Mouse (Mus musculus) thymus, postnatal 10 days (tissue): Measurements from ENCODE around the gene Bscl2.
A peak's percentile ranks its signal among the peaks of the same experiment; 100 is the strongest.
"Not testable (repeated sequence)": the region's sequence is repeated elsewhere in the genome, so short reads cannot be mapped to it uniquely, and the experiment has no call there.

Experiments
- DNase-seq, 2 experiments: peaks; one replicate each; pipeline ENCODE4 v3.0.0; 2021; ENCODE audit warnings: low spot score in 2 of 2

The Bscl2 gene

GRCm38 (mm10) chr19:8830664-8831063 lies 6.6 kb upstream of the Bscl2 start:
- no peak for DNase-seq

- no peak for DNase-seq
These were observed 6.0 kb upstream of the Bscl2 start for GRCm38 (mm10) chr19:8831262-8831661.

GRCm38 (mm10) chr19:8832971-8833370 lies 4.3 kb upstream of the Bscl2 start:
- no peak for DNase-seq

- not testable (repeated sequence) for DNase-seq
These were observed 940 bp upstream of the Bscl2 start for GRCm38 (mm10) chr19:8836327-8836726.

- DNase-seq = no peak
These were observed 919 bp downstream of the Bscl2 start for GRCm38 (mm10) chr19:8838041-8838730.

- no peak for DNase-seq
These were observed 2.0 kb downstream of the Bscl2 start, which contains the start of gene Gng3 for GRCm38 (mm10) chr19:8839103-8839907. TSS of gene Gng3 (minus strand) at chr19:8839194.

GRCm38 (mm10) chr19:8839908-8840791 lies 2.9 kb downstream of the Bscl2 start:
- DNase-seq = peak; percentile 22 to 40

- DNase-seq = no peak
These were observed 3.7 kb downstream of the Bscl2 start for GRCm38 (mm10) chr19:8841012-8841411.

- no peak for DNase-seq
These were observed 5.7 kb downstream of the Bscl2 start for GRCm38 (mm10) chr19:8842961-8843360.

- peak; percentile 53 to 87 for DNase-seq
These were observed 7.3 kb downstream of the Bscl2 start for GRCm38 (mm10) chr19:8844371-8845129.

GRCm38 (mm10) chr19:8848356-8848755 lies 11.1 kb downstream of the Bscl2 start:
- DNase-seq = no peak

GRCm38 (mm10) chr19:8850402-8850901 lies 13.2 kb downstream of the Bscl2 start, which contains the start of gene Lrrn4cl:
TSS of gene Lrrn4cl (plus strand) at chr19:8850768.
- no peak for DNase-seq

- no peak for DNase-seq
These were observed 14.4 kb downstream of the Bscl2 start for GRCm38 (mm10) chr19:8851639-8852038.

- no peak for DNase-seq
These were observed 15.1 kb downstream of the Bscl2 start for GRCm38 (mm10) chr19:8852236-8852928.

GRCm38 (mm10) chr19:8853117-8853516 lies 15.8 kb downstream of the Bscl2 start:
- no peak for DNase-seq

- DNase-seq = peak in 1 of 2 experiments; percentile 55
These were observed 20.4 kb downstream of the Bscl2 start for GRCm38 (mm10) chr19:8857689-8858088.

- peak; percentile 42 to 51 for DNase-seq
These were observed 21.8 kb downstream of the Bscl2 start for GRCm38 (mm10) chr19:8859018-8859417.

GRCm38 (mm10) chr19:8864265-8864664 lies 27.0 kb downstream of the Bscl2 start:
- no peak for DNase-seq

- not testable (repeated sequence) for DNase-seq
These were observed 33.1 kb downstream of the Bscl2 start for GRCm38 (mm10) chr19:8870381-8870780.

- DNase-seq = no peak
These were observed 33.6 kb downstream of the Bscl2 start for GRCm38 (mm10) chr19:8870838-8871237.
